Mouse (Mus musculus) bone marrow, adult 2 months (tissue): ENCODE results near the gene Rbm20. TPM values are rescaled to one million over a fixed set of nuclear protein-coding genes. Genes with fewer than 3 reads are reported as not detected.

Experiments
- H3K27ac ChIP-seq: fragments of 200-500 bp; 2 replicates; pipeline ENCODE4 v1.5.1; 2012; ENCODE audit warnings: low read depth, mild to moderate bottlenecking, control low read depth, inconsistent platforms, low read length; ENCODE audit not compliant: control insufficient read depth, poor library complexity, insufficient read depth
- H3K4me1 ChIP-seq: fragments of 200-500 bp; 2 replicates; pipeline ENCODE4 v1.6.1; 2011; ENCODE audit warnings: low read length; ENCODE audit not compliant: control insufficient read depth, insufficient read depth
- H3K4me3 ChIP-seq: fragments of 200-500 bp; replicated peaks from 2 replicates; pipeline ENCODE3; 2011; ENCODE audit warnings: mild to moderate bottlenecking, low read depth, low read length, control low read depth; ENCODE audit not compliant: control insufficient read depth
- CTCF ChIP-seq: fragments of 200-500 bp; IDR thresholded peaks from 2 replicates; pipeline ENCODE4 v1.5.1; 2011; ENCODE audit warnings: low read length, control low read depth; ENCODE audit not compliant: control insufficient read depth, insufficient read depth
- POLR2A ChIP-seq: fragments of 200-500 bp; IDR thresholded peaks from 2 replicates; pipeline ENCODE4 v1.6.1; 2011; ENCODE audit warnings: low read depth, mild to moderate bottlenecking, control low read depth, low read length, borderline replicate concordance; ENCODE audit not compliant: control insufficient read depth
- WGBS: fragments of 180-500 bp; shearing (Covaris S2); methylation state at CpG from one replicate; pipeline ENCODE4 v1.1.7; 2018; 5-methylcytosine and 5-hydroxymethylcytosine counted together
- polyA plus RNA-seq: library from polyadenylated mRNA; stranded (reverse); fragments of >200 nt; gene quantifications from 2 replicates; pipeline ENCODE4 v1.2.4, GENCODE M21; 2011; ENCODE audit warnings: low replicate concordance; ENCODE audit not compliant: missing spikeins, insufficient read depth, insufficient read length

The Rbm20 gene
- polyA plus RNA-seq, 1 experiment: not detected

GRCm38 (mm10) chr19:53791751-53792720 is 114.9 kb downstream of the Rbm20 start:
- Histone ChIP-seq H3K4me1 (no peaks in the 10 kb centered on the region), H3K4me3 (no peak overlapping the region), H3K27ac (no peak overlapping the region)
- 78% methylated on average over 20 of the region's 20 CpGs for WGBS
- no peak for TF ChIP-seq CTCF
- no peak for TF ChIP-seq POLR2A

GRCm38 (mm10) chr19:53792976-53793897 is 116.1 kb downstream of the Rbm20 start:
- no peak overlapping the region for H3K27ac ChIP-seq
- 92% methylated on average over 37 of the region's 37 CpGs for WGBS
- H3K4me3 ChIP-seq: no peak overlapping the region
- TF ChIP-seq POLR2A (no peak), CTCF (no peak)
- no peaks in the 10 kb centered on the region; the same call in 1 of the 2 replicates for H3K4me1 ChIP-seq

- no peak for TF ChIP-seq POLR2A
- no peak for TF ChIP-seq CTCF
- Histone ChIP-seq H3K27ac (no peak overlapping the region), H3K4me3 (no peak overlapping the region), H3K4me1 (no peaks in the 10 kb centered on the region; the same call in 1 of the 2 replicates)
- WGBS: 80% methylated on average over 23 of the region's 23 CpGs
Measured at GRCm38 (mm10) chr19:53793994-53794890, 117.1 kb downstream of the Rbm20 start.

DNA sequence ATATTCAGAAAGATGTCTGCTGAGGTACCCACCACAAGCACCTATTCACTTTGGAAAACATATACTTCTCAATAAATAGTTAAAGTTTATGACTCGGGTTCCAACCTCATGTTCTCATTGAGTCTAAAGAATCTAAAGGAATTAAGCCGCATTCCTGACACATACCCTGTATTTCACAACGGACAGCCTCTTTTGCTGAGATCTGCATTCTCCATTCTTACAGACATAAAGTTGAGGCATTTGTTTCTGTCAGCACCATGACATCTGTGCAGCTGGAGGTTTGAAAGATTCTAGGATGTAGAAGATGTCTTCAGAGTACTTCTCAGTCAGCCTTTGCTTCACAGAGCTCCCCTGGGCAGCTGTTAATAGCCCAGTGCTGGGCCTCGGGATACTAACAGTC is 117.9 kb downstream of the Rbm20 start:
- peaks cover 2% of the 10 kb centered on the region for H3K4me1 ChIP-seq
- 92% methylated on average over 4 of the region's 4 CpGs for whole genome bisulfite sequencing
- H3K27ac ChIP-seq: no peak overlapping the region
- TF ChIP-seq CTCF (no peak), POLR2A (no peak)
- H3K4me3 ChIP-seq: no peak overlapping the region

GRCm38 (mm10) chr19:53796020-53796419 is 118.9 kb downstream of the Rbm20 start:
- TF ChIP-seq POLR2A (no peak), CTCF (no peak)
- WGBS: 92% methylated on average over 5 of the region's 5 CpGs
- Histone ChIP-seq H3K27ac (no peak overlapping the region), H3K4me1 (peaks cover 4% of the 10 kb centered on the region), H3K4me3 (no peak overlapping the region)

- peaks cover 7% of the 10 kb centered on the region for H3K4me1 ChIP-seq
- H3K27ac ChIP-seq: no peak overlapping the region
- H3K4me3 ChIP-seq: no peak overlapping the region
- WGBS: 73% methylated on average over 10 of the region's 10 CpGs
- TF ChIP-seq POLR2A: no peak
- TF ChIP-seq CTCF: no peak
Measured at GRCm38 (mm10) chr19:53797770-53798169, 120.7 kb downstream of the Rbm20 start.

- peaks cover 7% of the 10 kb centered on the region for H3K4me1 ChIP-seq
- no peak overlapping the region for H3K4me3 ChIP-seq
- H3K27ac ChIP-seq: peak overlapping the region; percentile 19
- TF ChIP-seq CTCF (no peak), POLR2A (no peak)
- WGBS: 12% methylated on average over 11 of the region's 11 CpGs
Measured at GRCm38 (mm10) chr19:53799885-53800284, 122.8 kb downstream of the Rbm20 start.

DNA sequence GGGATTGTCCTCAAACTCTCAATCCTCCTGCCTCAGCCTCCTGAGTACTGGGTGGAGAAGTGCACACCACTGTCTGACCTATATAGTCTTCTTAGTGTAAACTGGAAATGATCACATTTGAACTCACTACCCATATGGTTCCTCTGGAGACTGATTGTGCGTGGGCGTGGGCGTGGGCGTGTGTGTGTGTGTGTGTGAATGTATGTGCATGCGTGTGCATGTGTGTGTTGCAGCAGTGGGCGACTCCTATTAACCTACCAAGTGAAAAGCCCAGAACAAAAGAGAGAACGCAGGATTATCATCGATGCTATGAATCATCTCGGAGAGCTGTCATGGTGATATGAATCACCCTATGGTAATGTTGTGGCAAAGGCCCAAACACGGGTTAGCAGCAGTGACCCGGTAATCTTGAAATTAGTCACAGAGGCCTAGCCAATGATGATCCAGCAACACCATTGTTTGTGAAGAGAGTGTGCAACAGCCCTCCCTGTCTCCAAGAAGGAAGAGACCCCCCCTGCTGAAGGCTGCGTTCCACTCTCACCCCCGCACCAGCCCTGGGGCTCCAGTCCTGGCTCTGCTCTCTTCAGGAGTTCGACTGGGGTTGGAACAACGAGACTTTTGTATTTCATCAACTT is 123.4 kb downstream of the Rbm20 start:
- Histone ChIP-seq H3K4me3 (no peak overlapping the region), H3K27ac (peak overlapping the region; percentile 15; the same call in 1 of the 2 replicates), H3K4me1 (peaks cover 7% of the 10 kb centered on the region)
- WGBS: 56% methylated on average over 15 of the region's 15 CpGs
- TF ChIP-seq CTCF (no peak), POLR2A (no peak)
